ENCODE assay signal across 9 mouse cellular contexts in the genomic region with DNA sequence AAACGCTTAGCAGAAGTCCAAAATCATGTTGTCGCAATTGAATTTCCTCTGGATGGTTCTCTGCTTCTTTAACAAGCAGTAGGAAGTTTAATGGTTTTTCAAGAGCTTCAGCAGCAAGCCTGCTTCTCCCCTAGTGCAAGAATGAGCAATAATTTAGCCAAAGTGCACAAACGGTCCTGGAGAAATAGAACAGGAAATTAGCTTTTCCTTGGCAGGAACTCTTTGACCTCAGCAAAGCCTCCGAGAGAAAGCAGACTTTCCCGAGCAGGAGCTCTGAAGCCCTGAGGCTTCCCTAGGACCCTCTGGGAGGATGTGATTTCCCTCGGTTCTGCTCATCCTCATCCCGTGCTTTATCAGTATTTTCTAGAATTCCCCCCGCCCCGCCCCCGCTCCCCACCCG. TPM values are rescaled to one million over a fixed set of nuclear protein-coding genes. Genes with fewer than 3 reads are reported as not detected.
DNase-seq lines count a peak whose midpoint lies in the region; TF ChIP-seq lines count a peak whose summit lies in the region.
"Had no signal": no experiment of that assay in that cellular context is flagged by ENCODE, and none has a peak within 500 bp of the region (broad histone marks: within the 10 kb centered on the region; RNA-seq: fewer than 3 reads in every experiment).

No protein-coding gene starts in this region.

- peak overlapping the region; percentile 17; the same call in 1 of the 2 replicates for H3K27ac ChIP-seq in testis, adult 2 months (ENCODE audit: control insufficient read depth, insufficient read depth, low read depth, low read length)
- peak overlapping the region; percentile 81 for H3K27ac ChIP-seq in limb, embryonic 10.5 days

- peaks cover 5% of the 10 kb centered on the region for H3K4me1 ChIP-seq in testis, adult 2 months (ENCODE audit: control insufficient read depth, insufficient read depth, low read length)
- peaks cover 88% of the 10 kb centered on the region for H3K4me1 ChIP-seq in limb, embryonic 10.5 days

- TF ChIP-seq POLR2A in testis, adult 2 months (IDR thresholded peaks at IDR 0.05; ENCODE audit: control insufficient read depth, low read depth, low read length), result no peak

- intact Hi-C loops in heart, postnatal 14 days (cut with DNase I), result no loop called here
- intact Hi-C loops in left cerebral cortex, postnatal 14 days (cut with DNase I), result no loop called here

- TF ChIP-seq CTCF in testis, adult 2 months (IDR thresholded peaks at IDR 0.05; ENCODE audit: control insufficient read depth, insufficient read depth, insufficient replicate concordance, low read depth, low read length), result no peak

- H3K4me3 ChIP-seq in testis, adult 2 months (ENCODE audit: control insufficient read depth, low read depth, low read length), result no peak overlapping the region
- H3K4me3 ChIP-seq in limb, embryonic 10.5 days, result peak overlapping the region; percentile 29; the same call in 1 of the 2 replicates

- no peaks in the 10 kb centered on the region for H3K9me3 ChIP-seq in limb, embryonic 10.5 days (replicated peaks)

- H3K27me3 ChIP-seq in testis, adult 2 months (ENCODE audit: control insufficient read depth, insufficient read depth, low read length), result no peaks in the 10 kb centered on the region
- H3K27me3 ChIP-seq in limb, embryonic 10.5 days (ENCODE audit: low read depth, poor library complexity, severe bottlenecking), result no peaks in the 10 kb centered on the region

- 32% methylated on average over 11 of the region's 11 CpGs for WGBS in limb, embryonic 10.5 days

- peak; percentile 95 for DNase-seq in heart, adult 11 months
- DNase-seq in heart, postnatal 14 days, result no peak
- DNase-seq in testis, postnatal 14 days (ENCODE audit: low spot score), result no peak
- DNase-seq in limb, embryonic 10.5 days (ENCODE audit: low spot score), result no peak
- no peak for DNase-seq in left cerebral cortex, postnatal 14 days (ENCODE audit: low spot score in 2 of 2)
- DNase-seq in right cerebral cortex, postnatal 10 days (ENCODE audit: low spot score in 2 of 2), result no peak
- no peak for DNase-seq in cerebellum, postnatal 36 days
- DNase-seq: right cerebral cortex, postnatal 25 days had no signal

- H3K36me3 ChIP-seq in testis, adult 2 months (ENCODE audit: control insufficient read depth, insufficient read depth, low read length), result no peaks in the 10 kb centered on the region
- peaks cover 39% of the 10 kb centered on the region for H3K36me3 ChIP-seq in limb, embryonic 10.5 days

RNA-seq across cellular contexts. Expression of gene Cped1, which starts 13.3 kb away (rescaled TPM):
- 10 to 100 TPM; 15.9 to 20.2 TPM for total RNA-seq in heart, postnatal 14 days (2021)
- 1.3 and 1.8 TPM in 2 replicates for polyA plus RNA-seq in testis, adult 2 months (2012; rRNA removed)
- polyA plus RNA-seq in limb, embryonic 10.5 days (2016; fragmentation: Nextera tagmentation; extraction: Ambion mirVana), result 58.8 and 63.8 TPM in 2 replicates
- 1 to 10 TPM; 2.2 to 3.1 TPM for total RNA-seq in left cerebral cortex, postnatal 14 days (2021)

RNA-seq across cellular contexts. Expression of gene Ing3, which starts 49.7 kb away (rescaled TPM):
- total RNA-seq in heart, postnatal 14 days (2021), result 10 to 100 TPM; 15.5 to 17.4 TPM
- polyA plus RNA-seq in testis, adult 2 months (2012; rRNA removed), result 14.2 and 15.6 TPM in 2 replicates
- 52.2 and 57.8 TPM in 2 replicates for polyA plus RNA-seq in limb, embryonic 10.5 days (2016; fragmentation: Nextera tagmentation; extraction: Ambion mirVana)
- total RNA-seq in left cerebral cortex, postnatal 14 days (2021), result 10 to 100 TPM; 20.6 to 22.1 TPM

Comparison
In these comparisons a context has a peak if more than half of its experiments do, and no peak if none do; other contexts are left out.
1. RNA of gene Cped1, which starts 13.3 kb away (total RNA-seq): 15.9 to 20.2 TPM in heart, postnatal 14 days; 2.2 to 3.1 TPM in left cerebral cortex, postnatal 14 days; every median in the first group is over 4 times any median in the second.